Mouse (Mus musculus) heart, postnatal 25 days (tissue): ENCODE results near the gene Tuft1. TPM values are rescaled to one million over a fixed set of nuclear protein-coding genes. Genes with fewer than 3 reads are reported as not detected.
A peak's percentile ranks its signal among the peaks of the same experiment; 100 is the strongest.
"Not testable (repeated sequence)": the region's sequence is repeated elsewhere in the genome, so short reads cannot be mapped to it uniquely, and the experiment has no call there.

Source experiments
- DNase-seq: peaks from one replicate; pipeline ENCODE4 v3.0.0; 2022; ENCODE audit warnings: low spot score
- intact Hi-C: fragments of 180-260 bp; cut with DNase I; formaldehyde crosslinking; loops from one replicate; pipeline ENCODE4 v1.15.1; 2025
- total RNA-seq, 2 experiments: library from RNA; stranded (reverse); gene quantifications; 2 replicates each; pipeline ENCODE4 v1.2.3; 2021

Tuft1 gene
- total RNA-seq, 2 experiments from 2014 or later: 2.5 to 3.0 TPM

GRCm38 (mm10) chr3:94665060-94665802 lies 6.6 kb upstream of the Tuft1 start:
- intact Hi-C loops: not testable (repeated sequence)

GRCm38 (mm10) chr3:94660841-94661240 lies 2.2 kb upstream of the Tuft1 start:
- intact Hi-C loops, DNase-seq: not testable (repeated sequence)

More at GRCm38 (mm10) chr3:94665060-94665802, 6.6 kb upstream of the Tuft1 start:
- not testable (repeated sequence) for DNase-seq

- not testable (repeated sequence) for DNase-seq
- intact Hi-C loops: loop anchor here (5.0 kb wide), 1 partner anchor 93 kb away; no protein-coding TSS in a partner anchor
Measured at GRCm38 (mm10) chr3:94659142-94659748, 573 bp upstream of the Tuft1 start.

GRCm38 (mm10) chr3:94657852-94658739 lies 576 bp downstream of the Tuft1 start:
- intact Hi-C loops: loop anchor here (5.0 kb wide), 1 partner anchor 94 kb away; no protein-coding TSS in a partner anchor
- not testable (repeated sequence) for DNase-seq

GRCm38 (mm10) chr3:94653967-94654366 lies 4.7 kb downstream of the Tuft1 start:
- DNase-seq, intact Hi-C loops: not testable (repeated sequence)

GRCm38 (mm10) chr3:94650409-94650808 lies 8.3 kb downstream of the Tuft1 start:
- intact Hi-C loops: no loop called here

GRCm38 (mm10) chr3:94648755-94649590 lies 9.7 kb downstream of the Tuft1 start:
- intact Hi-C loops: no loop called here
- DNase-seq: no peak

More at GRCm38 (mm10) chr3:94650409-94650808, 8.3 kb downstream of the Tuft1 start:
- no peak for DNase-seq

- intact Hi-C loops, DNase-seq: not testable (repeated sequence)
Measured at GRCm38 (mm10) chr3:94642495-94643162, 16.0 kb downstream of the Tuft1 start, which contains the start of gene Gm10972. Gm10972 (plus strand) TSS chr3:94643112.

- intact Hi-C loops: no loop called here
- no peak for DNase-seq
Measured at GRCm38 (mm10) chr3:94629876-94630275, 28.8 kb downstream of the Tuft1 start.

GRCm38 (mm10) chr3:94628712-94629111 lies 30.0 kb downstream of the Tuft1 start:
- intact Hi-C loops: no loop called here
- no peak for DNase-seq

- no peak for DNase-seq
- intact Hi-C loops: no loop called here
Measured at GRCm38 (mm10) chr3:94624281-94624680, 34.4 kb downstream of the Tuft1 start.

GRCm38 (mm10) chr3:94622550-94622949 lies 36.1 kb downstream of the Tuft1 start:
- DNase-seq: no peak
- intact Hi-C loops: no loop called here

- peak; percentile 28 for DNase-seq
- intact Hi-C loops: no loop called here
Measured at GRCm38 (mm10) chr3:94621740-94622507, 36.7 kb downstream of the Tuft1 start.

GRCm38 (mm10) chr3:94616717-94617116 lies 42.0 kb downstream of the Tuft1 start:
- intact Hi-C loops: loop anchor here (5.0 to 10.0 kb wide), 2 partner anchors 108 to 231 kb away; no protein-coding TSS in a partner anchor
- DNase-seq: no peak

- peak; percentile 29 for DNase-seq
- intact Hi-C loops: loop anchor here (10.0 kb wide), 1 partner anchor 111 kb away; no protein-coding TSS in a partner anchor
Measured at GRCm38 (mm10) chr3:94613258-94613878, 45.3 kb downstream of the Tuft1 start.

- DNase-seq: no peak
- intact Hi-C loops: loop anchor here (10.0 kb wide), 1 partner anchor 113 kb away; no protein-coding TSS in a partner anchor
Measured at GRCm38 (mm10) chr3:94612274-94612673, 46.4 kb downstream of the Tuft1 start.

- intact Hi-C loops: loop anchor here (10.0 kb wide), 1 partner anchor 113 kb away; no protein-coding TSS in a partner anchor
- DNase-seq: no peak
Measured at GRCm38 (mm10) chr3:94611834-94612233, 46.8 kb downstream of the Tuft1 start.
